Mouse (Mus musculus): ENCODE results near the gene Gpx3.

DNA sequence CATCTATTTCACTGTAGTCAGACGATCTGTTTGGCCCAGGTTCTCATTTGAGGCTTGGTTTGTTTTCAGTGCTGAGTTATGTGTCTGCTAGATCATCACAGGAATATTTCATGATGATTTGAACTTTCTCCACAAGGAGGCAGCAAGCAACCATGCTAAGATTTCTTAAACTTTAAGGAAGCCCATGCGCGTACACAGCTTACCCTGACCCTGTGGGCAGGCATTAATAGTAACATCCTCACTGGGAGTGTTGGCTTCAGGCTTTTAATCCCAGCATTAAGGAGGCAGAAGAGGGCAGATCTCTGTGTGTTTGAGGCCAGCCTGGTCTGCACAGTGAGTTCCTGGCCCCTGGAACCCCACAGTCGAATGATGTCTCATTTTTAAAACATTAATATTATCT is 22.8 kb upstream of the Gpx3 start:
- peak; percentile 91 for TF ChIP-seq CTCF (IDR thresholded peaks at IDR 0.05)
- no peak for TF ChIP-seq EP300 (IDR thresholded peaks at IDR 0.05)
